Mouse (Mus musculus): Measurements from ENCODE around the gene Agk.

DNA sequence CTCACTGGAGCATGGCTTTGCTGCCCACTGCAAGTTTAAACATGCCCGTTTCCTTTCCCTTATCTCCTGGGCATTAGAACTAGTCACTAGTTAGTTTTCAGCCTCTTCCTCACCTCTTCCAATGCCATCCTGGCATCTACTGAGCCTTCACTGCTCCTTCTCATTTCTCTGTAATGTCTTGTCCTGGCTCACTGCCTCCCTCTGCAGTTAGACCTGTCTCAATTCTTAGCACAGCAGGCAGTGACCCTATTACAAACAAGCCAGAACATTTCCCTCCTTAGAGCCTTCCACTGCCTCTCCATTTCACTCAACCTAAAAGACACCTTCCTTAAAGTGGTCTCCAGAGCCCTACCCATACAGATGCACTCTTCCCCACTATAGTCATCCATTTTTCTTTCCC lies 66.0 kb downstream of the Agk start:
- TF ChIP-seq CTCF (IDR thresholded peaks at IDR 0.05; ENCODE audit: low read depth): no peak
- TF ChIP-seq EP300 (IDR thresholded peaks at IDR 0.05; ENCODE audit: low read depth): no peak
